Mouse (Mus musculus) heart, embryonic 14.5 days (tissue): Measurements from ENCODE around the gene Dazap1. TPM values are rescaled to one million over a fixed set of nuclear protein-coding genes. Genes with fewer than 3 reads are reported as not detected.

ENCODE experiments used
- ATAC-seq: fragments of 200-750 bp; cut with Nextera tagmentation; 2 replicates; pipeline ENCODE4 v1.8.0; 2017; ENCODE audit warnings: low read depth, moderate TSS enrichment; ENCODE audit not compliant: insufficient number of reproducible peaks, insufficient read depth, low FRiP score
- H3K27ac ChIP-seq, 2 experiments: fragments of 200-500 bp in 1 of 2; fragments of 300-500 bp in 1 of 2; sonication (generic) in 1 of 2; replicated peaks in 1 of 2; 2 replicates each; pipeline ENCODE4 v1.5.1; 2012 to 2014; ENCODE audit warnings: low read depth in 2 of 2, low read length in 2 of 2, control low read depth in 1 of 2, mild to moderate bottlenecking in 1 of 2, mixed read lengths in 1 of 2; ENCODE audit not compliant: control insufficient read depth in 1 of 2, insufficient read depth in 1 of 2
- H3K27me3 ChIP-seq: fragments of 300-500 bp; sonication (generic); 2 replicates; pipeline ENCODE4 v1.6.1; 2014; ENCODE audit warnings: mild to moderate bottlenecking, low read length, control low read depth; ENCODE audit not compliant: control insufficient read depth, insufficient read depth
- H3K36me3 ChIP-seq: fragments of 300-500 bp; sonication (generic); 2 replicates; pipeline ENCODE4 v1.6.1; 2014; ENCODE audit warnings: mild to moderate bottlenecking, control low read depth, low read length, mixed read lengths; ENCODE audit not compliant: control insufficient read depth, insufficient read depth
- H3K4me1 ChIP-seq, 2 experiments: fragments of 200-500 bp in 1 of 2; fragments of 300-500 bp in 1 of 2; sonication (generic) in 1 of 2; 2 replicates each; pipeline ENCODE4 v1.6.1; 2012 to 2014; ENCODE audit warnings: low read length in 2 of 2, control low read depth in 1 of 2, mixed read lengths in 1 of 2; ENCODE audit not compliant: control insufficient read depth in 2 of 2, insufficient read depth in 2 of 2
- H3K4me2 ChIP-seq: fragments of 300-500 bp; sonication (generic); 2 replicates; pipeline ENCODE4 v1.6.1; 2014; ENCODE audit warnings: mild to moderate bottlenecking, low read length
- H3K4me3 ChIP-seq, 2 experiments: fragments of 200-500 bp in 1 of 2; fragments of 300-500 bp in 1 of 2; sonication (generic) in 1 of 2; 2 replicates each; pipeline ENCODE4 v1.5.1; 2012 to 2014; ENCODE audit warnings: low read length in 2 of 2, mild to moderate bottlenecking in 2 of 2, control low read depth in 1 of 2, low read depth in 1 of 2, moderate library complexity in 1 of 2; ENCODE audit not compliant: control insufficient read depth in 1 of 2, insufficient read depth in 1 of 2
- H3K9ac ChIP-seq: fragments of 300-500 bp; sonication (generic); 2 replicates; pipeline ENCODE4 v1.6.1; 2014; ENCODE audit warnings: mild to moderate bottlenecking, low read length
- H3K9me3 ChIP-seq: fragments of 300-500 bp; sonication (generic); 2 replicates; pipeline ENCODE4 v1.6.1; 2016; ENCODE audit warnings: low read length, control low read depth; ENCODE audit not compliant: control insufficient read depth
- WGBS: fragments of 180-500 bp; shearing (Covaris S2); extraction: QIAGEN DNeasy Blood & Tissue Kit; methylation state at CpG from one replicate; pipeline ENCODE4 v1.1.7; 2014; 5-methylcytosine and 5-hydroxymethylcytosine counted together
- polyA plus RNA-seq: library from polyadenylated mRNA; unstranded; fragments of >200 nt; fragmentation: Nextera tagmentation; extraction: Ambion mirVana; gene quantifications from 2 replicates; pipeline ENCODE4 v1.2.1, GENCODE M21; 2014

Gene Dazap1
- polyA plus RNA-seq, 1 experiment from 2014 or later = 27.5 TPM

DNA sequence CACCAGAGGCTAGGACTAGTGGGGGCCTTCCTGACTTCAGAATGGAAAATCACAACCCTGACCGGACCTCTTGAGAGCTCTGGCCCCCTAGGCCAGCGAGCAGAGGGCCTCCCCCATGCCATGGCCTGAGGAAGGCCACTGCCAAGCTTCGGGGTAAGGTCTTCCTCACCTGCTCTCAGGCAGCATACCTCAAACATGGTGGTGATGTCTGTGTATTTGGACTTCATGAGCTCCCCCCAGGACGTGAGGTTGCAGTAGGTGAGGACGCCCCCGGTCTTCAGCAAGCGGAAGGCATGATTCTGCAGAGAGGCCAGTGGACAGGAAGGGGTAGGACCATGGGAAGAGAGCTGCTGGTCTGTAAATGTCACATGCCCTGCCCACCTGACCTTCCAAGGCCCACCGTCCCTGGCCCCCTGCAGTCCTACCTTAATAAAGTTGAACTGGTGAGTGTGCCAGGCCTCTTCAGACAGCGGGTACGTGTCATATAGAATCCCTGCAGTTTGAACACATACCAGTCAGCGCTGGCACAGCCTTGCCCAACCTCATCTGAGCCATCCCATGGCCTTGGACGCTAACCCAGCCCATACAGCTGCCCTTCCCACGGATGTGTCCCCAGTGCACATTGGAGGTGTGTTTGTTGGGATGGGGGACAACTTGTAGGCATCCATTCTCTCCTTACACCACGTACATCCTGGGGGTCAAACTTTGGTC is 2.4 kb upstream of the Dazap1 start:
- peak overlapping the region; percentile 95 for H3K4me2 ChIP-seq
- WGBS = 84% methylated on average over 14 of the region's 14 CpGs
- H3K4me3 ChIP-seq = no peak overlapping the region
- H3K27me3 ChIP-seq = no peaks in the 10 kb centered on the region
- peak overlapping the region; percentile 82 for H3K9ac ChIP-seq
- H3K27ac ChIP-seq = no peak overlapping the region
- H3K36me3 ChIP-seq = peaks cover 54% of the 10 kb centered on the region
- H3K4me1 ChIP-seq = peaks cover 19 to 32% of the 10 kb centered on the region in 2 experiments
- H3K9me3 ChIP-seq = no peaks in the 10 kb centered on the region
- no peak for ATAC-seq

DNA sequence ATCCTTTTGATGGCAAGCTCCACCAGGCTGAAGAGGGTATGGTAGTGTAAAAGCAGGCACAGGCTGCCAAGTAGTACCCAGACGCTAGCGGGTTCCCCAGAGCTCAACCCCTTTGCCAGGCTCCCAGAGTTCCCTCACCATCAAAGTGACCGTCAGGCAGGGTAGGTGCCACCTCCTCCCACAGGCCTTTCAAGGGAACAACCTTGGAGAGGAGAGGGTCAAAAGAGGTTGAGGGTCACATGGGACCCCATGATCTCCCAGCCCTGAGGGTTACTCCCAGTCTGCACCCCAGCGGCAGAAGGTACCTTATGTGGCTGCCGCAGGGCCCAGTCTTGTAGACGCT is 1.9 kb upstream of the Dazap1 start:
- Histone ChIP-seq H3K4me2 (peak overlapping the region; percentile 95), H3K4me1 (peaks cover 19 to 32% of the 10 kb centered on the region in 2 experiments), H3K4me3 (peak overlapping the region; percentile 53 to 60), H3K27ac (peak overlapping the region; percentile 68 to 88), H3K9ac (peak overlapping the region; percentile 82), H3K9me3 (no peaks in the 10 kb centered on the region), H3K36me3 (peaks cover 49% of the 10 kb centered on the region), H3K27me3 (no peaks in the 10 kb centered on the region)
- no peak for ATAC-seq
- WGBS = 66% methylated on average over 6 of the region's 6 CpGs

DNA sequence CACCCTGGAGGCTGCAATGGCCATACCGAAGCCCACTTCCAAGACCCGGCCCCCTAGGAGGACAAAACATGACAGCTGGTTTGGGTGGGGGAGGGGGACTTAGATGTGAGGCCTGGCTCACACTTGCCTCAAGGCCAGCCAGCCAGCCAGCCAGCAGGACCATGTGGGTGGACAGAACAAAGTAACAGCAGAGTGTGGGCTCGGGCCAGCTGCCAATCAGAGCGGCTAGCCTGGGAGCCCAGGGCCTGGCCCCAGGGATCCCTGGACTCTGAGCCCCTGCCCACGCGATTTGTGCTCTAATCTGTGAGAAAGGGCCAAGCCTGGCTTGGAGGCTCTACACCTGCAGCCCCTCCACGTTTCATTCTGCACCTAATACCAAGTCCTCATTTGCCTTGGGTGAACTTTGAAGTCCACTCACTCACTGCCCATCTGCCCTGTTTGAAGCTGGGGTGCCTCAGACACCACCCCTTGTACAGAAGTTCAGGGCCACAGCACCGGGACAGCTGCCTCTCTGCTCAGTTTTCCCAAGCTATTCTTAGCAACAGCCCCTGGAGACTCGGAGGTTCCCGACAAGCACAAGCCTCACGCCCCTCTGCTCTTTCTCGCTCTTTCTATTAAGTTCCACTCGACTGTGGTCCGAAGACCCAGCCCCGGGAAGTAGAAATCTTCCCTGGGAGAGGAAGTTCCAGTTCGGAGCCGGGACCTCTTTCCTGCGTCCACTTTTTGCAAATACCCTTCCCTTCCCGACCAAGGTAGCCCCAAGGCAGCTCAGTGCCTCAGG is 1.2 kb upstream of the Dazap1 start:
- WGBS = 2% methylated on average over 19 of the region's 19 CpGs

GRCm38 (mm10) chr10:80261585-80261968 is 291 bp downstream of the Dazap1 start:
- Histone ChIP-seq H3K4me3 (peak overlapping the region; percentile 53 to 60), H3K27ac (peak overlapping the region; percentile 88 to 98), H3K4me1 (peaks cover 25 to 39% of the 10 kb centered on the region in 2 experiments), H3K4me2 (peak overlapping the region; percentile 95), H3K27me3 (no peaks in the 10 kb centered on the region), H3K9ac (peak overlapping the region; percentile 52), H3K36me3 (peaks cover 29% of the 10 kb centered on the region), H3K9me3 (no peaks in the 10 kb centered on the region)
- ATAC-seq = peak; percentile 62
- WGBS = 0% methylated on average over 14 of the region's 14 CpGs

More for the DNA sequence above, 1.2 kb upstream of the Dazap1 start:
- no peaks in the 10 kb centered on the region for H3K9me3 ChIP-seq
- H3K36me3 ChIP-seq = peaks cover 43% of the 10 kb centered on the region
- H3K27me3 ChIP-seq = no peaks in the 10 kb centered on the region
- peak overlapping the region; percentile 68 to 88 for H3K27ac ChIP-seq
- H3K4me1 ChIP-seq = peaks cover 19 to 32% of the 10 kb centered on the region in 2 experiments
- peak overlapping the region; percentile 53 to 60 for H3K4me3 ChIP-seq
- ATAC-seq = no peak
- H3K9ac ChIP-seq = peak overlapping the region; percentile 82
- H3K4me2 ChIP-seq = peak overlapping the region; percentile 95

- Histone ChIP-seq H3K9ac (peak overlapping the region; percentile 52), H3K36me3 (peaks cover 24% of the 10 kb centered on the region), H3K4me1 (peaks cover 29 to 45% of the 10 kb centered on the region in 2 experiments), H3K4me3 (peak overlapping the region in 1 of 2 experiments; percentile 53; a peak in 2 of 4 replicates), H3K4me2 (peak overlapping the region; percentile 95), H3K9me3 (no peaks in the 10 kb centered on the region), H3K27me3 (no peaks in the 10 kb centered on the region), H3K27ac (peak overlapping the region in 1 of 2 experiments; percentile 88; a peak in 2 of 4 replicates)
- 68% methylated on average over 12 of the region's 12 CpGs for WGBS
- no peak for ATAC-seq
Measured at GRCm38 (mm10) chr10:80262169-80262568, 883 bp downstream of the Dazap1 start.

- no peaks in the 10 kb centered on the region for H3K9me3 ChIP-seq
- H3K4me2 ChIP-seq = no peak overlapping the region
- no peaks in the 10 kb centered on the region for H3K27me3 ChIP-seq
- 89% methylated on average over 10 of the region's 10 CpGs for WGBS
- H3K4me1 ChIP-seq = peaks cover 36 to 52% of the 10 kb centered on the region in 2 experiments
- H3K9ac ChIP-seq = no peak overlapping the region
- no peak overlapping the region for H3K4me3 ChIP-seq
- no peak for ATAC-seq
- 0 out of 4 replicates have a peak overlapping the region, but pooled peaks of 1 of the 2 experiments have one; percentile 88 for H3K27ac ChIP-seq
- peaks cover 23% of the 10 kb centered on the region for H3K36me3 ChIP-seq
Measured at GRCm38 (mm10) chr10:80262776-80263365, 1.6 kb downstream of the Dazap1 start.

DNA sequence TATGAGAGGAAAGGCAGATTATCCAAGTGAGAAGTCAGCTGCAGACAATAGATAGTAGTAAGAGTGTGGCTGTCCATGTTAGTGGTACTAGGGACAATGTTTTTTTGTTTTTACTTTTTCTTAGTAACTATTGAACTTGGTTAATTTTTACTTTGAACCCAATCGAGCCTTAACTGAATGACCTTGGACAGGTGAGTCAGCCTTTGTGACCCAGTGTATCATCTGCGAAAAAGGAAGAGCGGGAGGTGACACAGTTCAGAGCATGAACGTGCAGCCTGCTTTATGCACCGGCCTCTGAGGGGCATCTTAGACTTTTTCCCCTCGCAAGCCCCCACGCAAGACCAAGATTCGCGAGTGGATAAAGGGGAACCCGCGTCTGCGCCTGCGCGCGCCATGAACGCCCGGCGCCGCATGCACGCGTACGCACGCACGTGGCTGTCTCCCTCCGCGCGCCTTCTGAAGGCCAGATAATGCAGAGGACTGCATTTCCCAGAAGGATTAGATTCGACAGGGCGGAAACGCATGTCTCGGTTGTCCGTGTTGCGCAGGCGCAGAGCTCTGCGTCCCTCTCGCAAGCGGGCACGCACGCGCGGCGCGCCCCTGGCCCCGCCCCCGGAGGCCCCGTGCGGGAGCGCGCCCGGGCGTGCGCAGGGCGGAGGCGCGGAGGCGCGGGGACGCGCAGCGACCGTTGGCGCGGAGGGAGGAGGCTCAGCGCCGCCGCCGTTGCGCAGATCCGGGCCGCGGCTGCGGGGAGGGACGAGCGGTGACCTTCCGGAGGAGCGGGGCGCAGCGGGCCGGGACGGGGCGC is 3.3 kb downstream of the Dazap1 start:
- 1% methylated on average over 81 of the region's 81 CpGs for WGBS
- Histone ChIP-seq H3K9me3 (no peaks in the 10 kb centered on the region), H3K4me3 (peak overlapping the region; percentile 71 to 75), H3K27me3 (no peaks in the 10 kb centered on the region), H3K9ac (peak overlapping the region; percentile 96), H3K36me3 (peaks cover 21% of the 10 kb centered on the region), H3K27ac (peak overlapping the region; percentile 56 to 83), H3K4me1 (peaks cover 33 to 51% of the 10 kb centered on the region in 2 experiments), H3K4me2 (peak overlapping the region; percentile 94)
- ATAC-seq = peak; percentile 48
